21 mouse cellular contexts compared by ENCODE assay signal in genomic region chr6:88791299-88791698, GRCm38 (mm10). TPM values are rescaled to one million over a fixed set of nuclear protein-coding genes. Genes with fewer than 3 reads are reported as not detected.
DNase-seq lines count a peak whose midpoint lies in the region; ATAC-seq and TF ChIP-seq lines count a peak whose summit lies in the region.
"Had no signal": no experiment of that assay in that cellular context is flagged by ENCODE, and none has a peak within 500 bp of the region (broad histone marks: within the 10 kb centered on the region; RNA-seq: fewer than 3 reads in every experiment).

No protein-coding gene starts in this region.

- H3K9ac ChIP-seq in lung, embryonic 15.5 days: no peak overlapping the region
- no peak overlapping the region for H3K9ac ChIP-seq in forebrain, embryonic 13.5 days
- no peak overlapping the region for H3K9ac ChIP-seq in liver, postnatal 0 days (replicated peaks)
- H3K9ac ChIP-seq: embryonic facial prominence, embryonic 12.5 days; hindbrain, embryonic 15.5 days had no signal

- H3K4me2 ChIP-seq in lung, embryonic 15.5 days: no peak overlapping the region
- H3K4me2 ChIP-seq in forebrain, embryonic 13.5 days: no peak overlapping the region
- no peak overlapping the region for H3K4me2 ChIP-seq in liver, postnatal 0 days (ENCODE audit: low read depth, low read length)
- H3K4me2 ChIP-seq: embryonic facial prominence, embryonic 12.5 days; hindbrain, embryonic 15.5 days had no signal

- H3K27ac ChIP-seq in gastrocnemius, adult 2 months: peak overlapping the region; percentile 61
- no peak overlapping the region for H3K27ac ChIP-seq in lung, embryonic 15.5 days
- peak overlapping the region; percentile 59 for H3K27ac ChIP-seq in forebrain, embryonic 13.5 days
- H3K27ac ChIP-seq in liver, postnatal 0 days (ENCODE audit: low read depth): no peak overlapping the region
- H3K27ac ChIP-seq: embryonic facial prominence, embryonic 12.5 days; hindbrain, embryonic 15.5 days had no signal

- no peak for TF ChIP-seq EP300 in liver, postnatal 0 days (IDR thresholded peaks at IDR 0.05; ENCODE audit: low read depth)

- peak; percentile 28; the same call in 1 of the 2 replicates for ATAC-seq in lung, embryonic 15.5 days (ENCODE audit: borderline replicate concordance, extremely low read depth, low FRiP score, low TSS enrichment)
- peak; percentile 52 for ATAC-seq in forebrain, embryonic 13.5 days
- no peak for ATAC-seq in liver, postnatal 0 days

- no peaks in the 10 kb centered on the region for H3K9me3 ChIP-seq in lung, embryonic 15.5 days
- no peaks in the 10 kb centered on the region for H3K9me3 ChIP-seq in forebrain, embryonic 13.5 days (replicated peaks)
- H3K9me3 ChIP-seq in liver, postnatal 0 days (ENCODE audit: low read length): no peaks in the 10 kb centered on the region
- H3K9me3 ChIP-seq: embryonic facial prominence, embryonic 12.5 days; hindbrain, embryonic 15.5 days had no signal

- no peak overlapping the region for H3K4me3 ChIP-seq in gastrocnemius, adult 2 months
- H3K4me3 ChIP-seq in lung, embryonic 15.5 days: no peak overlapping the region
- H3K4me3 ChIP-seq in forebrain, embryonic 13.5 days: no peak overlapping the region
- no peak overlapping the region for H3K4me3 ChIP-seq in liver, postnatal 0 days (ENCODE audit: low read depth, low read length)
- H3K4me3 ChIP-seq: embryonic facial prominence, embryonic 12.5 days; hindbrain, embryonic 15.5 days had no signal

- no peaks in the 10 kb centered on the region for H3K36me3 ChIP-seq in lung, embryonic 15.5 days
- H3K36me3 ChIP-seq in forebrain, embryonic 13.5 days (ENCODE audit: poor library complexity, severe bottlenecking): no peaks in the 10 kb centered on the region
- H3K36me3 ChIP-seq in liver, postnatal 0 days (replicated peaks; ENCODE audit: insufficient read depth, low read length): no peaks in the 10 kb centered on the region
- H3K36me3 ChIP-seq: embryonic facial prominence, embryonic 12.5 days; hindbrain, embryonic 15.5 days had no signal

- 26% methylated on average over 9 of the region's 9 CpGs for WGBS in lung, embryonic 15.5 days
- 29% methylated on average over 9 of the region's 9 CpGs for WGBS in forebrain, embryonic 13.5 days
- 67% methylated on average over 9 of the region's 9 CpGs for WGBS in liver, postnatal 0 days (ENCODE audit: insufficient replicate concordance)

- intact Hi-C loops in gastrocnemius, adult 2 months (cut with DNase I): no loop called here

- no peak for TF ChIP-seq CTCF in gastrocnemius, adult 2 months (IDR thresholded peaks at IDR 0.05)
- no peak for TF ChIP-seq CTCF in liver, postnatal 0 days (IDR thresholded peaks at IDR 0.05; ENCODE audit: low read depth)

- peaks cover 70% of the 10 kb centered on the region for H3K4me1 ChIP-seq in lung, embryonic 15.5 days
- peaks cover 65% of the 10 kb centered on the region for H3K4me1 ChIP-seq in forebrain, embryonic 13.5 days
- H3K4me1 ChIP-seq in liver, postnatal 0 days (ENCODE audit: insufficient read depth): 0 out of 2 replicates have a peak, but pooled peaks cover 3% of the 10 kb centered on the region

- no peak for DNase-seq in gastrocnemius, adult 2 months
- no peak for DNase-seq in gastrocnemius, postnatal 10 days
- no peak for DNase-seq in lung, postnatal 14 days
- DNase-seq in Muller cell, postnatal 12 days (ENCODE audit: inconsistent ontology term): peak; percentile 25
- DNase-seq in liver, postnatal 0 days: no peak
- no peak for DNase-seq in c-Kit-positive CD71-positive TER-119-positive erythroid progenitor cells, embryonic 14.5 days (ENCODE audit: low spot score)
- DNase-seq: adrenal gland, adult 2 months; cerebellum, adult 18-20 months; gastrocnemius, postnatal 25 days; heart, postnatal 10 days; kidney, adult 8-10 months; layer of hippocampus, adult 9-11 months; liver; lung, postnatal 36 days; right cerebral cortex, postnatal 25 days; thymus, postnatal 14 days had no signal

- no peaks in the 10 kb centered on the region for H3K27me3 ChIP-seq in lung, embryonic 15.5 days
- no peaks in the 10 kb centered on the region for H3K27me3 ChIP-seq in forebrain, embryonic 13.5 days
- no peaks in the 10 kb centered on the region for H3K27me3 ChIP-seq in liver, postnatal 0 days (ENCODE audit: insufficient read depth, low read length)
- H3K27me3 ChIP-seq: CH12.LX; embryonic facial prominence, embryonic 12.5 days; hindbrain, embryonic 15.5 days had no signal

RNA-seq across cellular contexts. Expression of gene Abtb1, which starts 50.5 kb away (rescaled TPM):
- 10 to 100 TPM; 16.9 to 22.7 TPM for total RNA-seq in gastrocnemius, adult 2 months (2021)
- total RNA-seq in gastrocnemius, postnatal 10 days (2021): 10 to 100 TPM; 15.6 to 17.9 TPM
- polyA plus RNA-seq in lung, embryonic 15.5 days (2015; fragmentation: Nextera tagmentation; extraction: Ambion mirVana): 36.7 and 42.9 TPM in 2 replicates
- polyA plus RNA-seq in forebrain, embryonic 13.5 days (2015; fragmentation: Nextera tagmentation; extraction: Ambion mirVana): 32.0 and 32.3 TPM in 2 replicates
- 36.2 and 39.1 TPM in 2 replicates for polyA plus RNA-seq in liver, postnatal 0 days (2015; fragmentation: Nextera tagmentation; extraction: Ambion mirVana)

Comparison
In these comparisons a context has a peak if more than half of its experiments do, and no peak if none do; other contexts are left out.
1. H3K27ac ChIP-seq: peak in gastrocnemius, adult 2 months (single experiment) and forebrain, embryonic 13.5 days (single experiment); none in lung, embryonic 15.5 days (single experiment) and liver, postnatal 0 days (single experiment).